Mouse (Mus musculus) kidney, postnatal 0 days (tissue): ENCODE measurements around the gene Erp29. TPM values are rescaled to one million over a fixed set of nuclear protein-coding genes. Genes with fewer than 3 reads are reported as not detected.
A peak's percentile ranks its signal among the peaks of the same experiment; 100 is the strongest.

ENCODE experiments used
- ATAC-seq: fragments of 200-750 bp; cut with Nextera tagmentation; replicated peaks from 2 replicates; pipeline ENCODE4 v1.8.0; 2017; ENCODE audit warnings: low read depth, moderate number of reproducible peaks, moderate TSS enrichment, moderate library complexity; ENCODE audit not compliant: low FRiP score
- DNase-seq: peaks from one replicate; pipeline ENCODE4 v3.0.0-alpha.2; 2016; ENCODE audit warnings: low spot score
- H3K27ac ChIP-seq: fragments of 300-500 bp; sonication (generic); 2 replicates; pipeline ENCODE4 v1.5.1; 2014; ENCODE audit warnings: mild to moderate bottlenecking
- H3K27me3 ChIP-seq: fragments of 300-500 bp; sonication (generic); 2 replicates; pipeline ENCODE4 v1.6.1; 2014; ENCODE audit warnings: low read length, mixed read lengths; ENCODE audit not compliant: insufficient read depth
- H3K36me3 ChIP-seq: fragments of 300-500 bp; sonication (generic); 2 replicates; pipeline ENCODE4 v1.6.1; 2014; ENCODE audit warnings: low read length, mixed read lengths; ENCODE audit not compliant: insufficient read depth
- H3K4me1 ChIP-seq: fragments of 300-500 bp; sonication (generic); replicated peaks from 2 replicates; pipeline ENCODE4 v1.6.1; 2014; ENCODE audit warnings: antibody characterized with exemption, low read length, mixed read lengths; ENCODE audit not compliant: insufficient read depth
- H3K4me2 ChIP-seq: fragments of 300-500 bp; sonication (generic); 2 replicates; pipeline ENCODE4 v1.6.1; 2014; ENCODE audit warnings: mild to moderate bottlenecking, low read length, moderate library complexity, mixed read lengths
- H3K4me3 ChIP-seq: fragments of 300-500 bp; sonication (generic); replicated peaks from 2 replicates; pipeline ENCODE4 v1.5.1; 2014; ENCODE audit warnings: low read depth, low read length
- H3K9ac ChIP-seq: fragments of 300-500 bp; sonication (generic); 2 replicates; pipeline ENCODE4 v1.6.1; 2014; ENCODE audit warnings: low read depth, low read length
- H3K9me3 ChIP-seq: fragments of 300-500 bp; sonication (generic); replicated peaks from 2 replicates; pipeline ENCODE4 v1.6.1; 2016; ENCODE audit warnings: low read length, inconsistent platforms, mixed read lengths
- CTCF ChIP-seq: IDR thresholded peaks from 2 replicates; pipeline ENCODE4 v1.5.1; 2016; ENCODE audit warnings: antibody characterized with exemption, low read depth, mild to moderate bottlenecking, moderate library complexity
- WGBS: fragments of 180-500 bp; shearing (Covaris S2); extraction: QIAGEN DNeasy Blood & Tissue Kit; methylation state at CpG from one replicate; pipeline ENCODE4 v1.1.7; 2014; 5-methylcytosine and 5-hydroxymethylcytosine counted together
- polyA plus RNA-seq: library from polyadenylated mRNA; unstranded; fragments of >200 nt; fragmentation: Nextera tagmentation; extraction: Ambion mirVana; gene quantifications from 2 replicates; pipeline ENCODE4 v1.2.1, GENCODE M21; 2015

Erp29 gene
- polyA plus RNA-seq, 1 experiment from 2014 or later, result 190 TPM

GRCm38 (mm10) chr5:121386120-121386909 lies 66.0 kb downstream of the Erp29 start:
- 34% methylated on average over 22 of the region's 22 CpGs for WGBS
- H3K4me1 ChIP-seq, result no peaks in the 10 kb centered on the region
- H3K4me3 ChIP-seq, result peak overlapping the region; percentile 78
- no peaks in the 10 kb centered on the region for H3K27me3 ChIP-seq
- no peak overlapping the region; the same call in 1 of the 2 replicates for H3K27ac ChIP-seq
- no peaks in the 10 kb centered on the region for H3K9me3 ChIP-seq
- no peak for ATAC-seq
- no peaks in the 10 kb centered on the region for H3K36me3 ChIP-seq
- no peak overlapping the region for H3K9ac ChIP-seq
- H3K4me2 ChIP-seq, result peak overlapping the region; percentile 71
- DNase-seq, result no peak
- no peak for TF ChIP-seq CTCF

GRCm38 (mm10) chr5:121385461-121386119 lies 66.7 kb downstream of the Erp29 start, which contains the start of gene Trafd1:
Trafd1 (minus strand) TSS chr5:121385632.
- peak; percentile 96 for ATAC-seq
- Histone ChIP-seq H3K4me3 (peak within 1 kb of the TSS; percentile 78), H3K9ac (peak within 1 kb of the TSS; percentile 85), H3K27me3 (no peaks in the 10 kb centered on the region), H3K27ac (peak within 1 kb of the TSS; percentile 91), H3K36me3 (peaks cover 5% of the 10 kb centered on the region; the same call in 1 of the 2 replicates), H3K4me1 (no peaks in the 10 kb centered on the region), H3K4me2 (peak within 1 kb of the TSS; percentile 71), H3K9me3 (no peaks in the 10 kb centered on the region)
- DNase-seq, result peak; percentile 98
- WGBS, result 1% methylated on average over 40 of the region's 45 CpGs
- no peak for TF ChIP-seq CTCF

GRCm38 (mm10) chr5:121384757-121385460 lies 67.4 kb downstream of the Erp29 start:
- Histone ChIP-seq H3K27me3 (no peaks in the 10 kb centered on the region), H3K4me3 (peak overlapping the region; percentile 78), H3K4me2 (peak overlapping the region; percentile 71), H3K27ac (peak overlapping the region; percentile 91), H3K9ac (peak overlapping the region; percentile 85), H3K9me3 (no peaks in the 10 kb centered on the region), H3K4me1 (no peaks in the 10 kb centered on the region), H3K36me3 (peaks cover 5% of the 10 kb centered on the region; the same call in 1 of the 2 replicates)
- WGBS, result 3% methylated on average over 39 of the region's 47 CpGs
- no peak for TF ChIP-seq CTCF
- DNase-seq, result peak; percentile 78
- ATAC-seq, result peak; percentile 74

GRCm38 (mm10) chr5:121383857-121384756 lies 68.2 kb downstream of the Erp29 start:
- no peaks in the 10 kb centered on the region for H3K9me3 ChIP-seq
- DNase-seq, result peak; percentile 6
- no peaks in the 10 kb centered on the region for H3K27me3 ChIP-seq
- H3K4me1 ChIP-seq, result no peaks in the 10 kb centered on the region
- peak overlapping the region; percentile 85; the same call in 1 of the 2 replicates for H3K9ac ChIP-seq
- H3K4me3 ChIP-seq, result peak overlapping the region; percentile 78
- no peak for TF ChIP-seq CTCF
- WGBS, result 46% methylated on average over 10 of the region's 10 CpGs
- peak overlapping the region; percentile 71 for H3K4me2 ChIP-seq
- H3K36me3 ChIP-seq, result peaks cover 5% of the 10 kb centered on the region; the same call in 1 of the 2 replicates
- no peak overlapping the region for H3K27ac ChIP-seq
- ATAC-seq, result no peak

GRCm38 (mm10) chr5:121380692-121381091 lies 71.6 kb downstream of the Erp29 start:
- no peak for DNase-seq
- no peaks in the 10 kb centered on the region for H3K27me3 ChIP-seq
- no peaks in the 10 kb centered on the region for H3K9me3 ChIP-seq
- H3K4me3 ChIP-seq, result no peak overlapping the region
- TF ChIP-seq CTCF, result peak; percentile 66
- peaks cover 21% of the 10 kb centered on the region; the same call in 1 of the 2 replicates for H3K36me3 ChIP-seq
- WGBS, result 91% methylated on average over 2 of the region's 2 CpGs
- ATAC-seq, result no peak
- H3K4me2 ChIP-seq, result no peak overlapping the region
- no peaks in the 10 kb centered on the region for H3K4me1 ChIP-seq
- no peak overlapping the region for H3K27ac ChIP-seq
- H3K9ac ChIP-seq, result no peak overlapping the region
